Mouse (Mus musculus): ENCODE results near the gene Dcst1.

Gene Dcst1

DNA sequence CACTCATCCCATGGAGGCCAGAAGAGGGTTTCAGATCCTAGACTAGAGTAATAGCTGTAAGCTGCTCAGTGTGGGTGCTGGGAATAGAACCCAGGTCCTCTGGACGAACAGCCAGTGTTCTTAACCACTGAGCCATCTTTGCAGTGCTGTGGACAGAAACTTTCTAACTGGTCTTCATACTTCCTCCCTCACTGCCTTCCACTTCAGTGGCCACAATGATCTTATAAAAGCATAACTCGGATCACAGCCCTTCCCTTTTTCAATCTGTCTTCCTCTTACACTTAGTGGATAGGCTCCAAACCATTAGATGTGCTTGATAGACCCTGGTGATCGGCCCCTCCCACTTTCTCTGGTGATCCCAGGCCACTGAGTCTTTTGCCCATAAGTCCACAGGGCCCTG, 4.8 kb downstream of the Dcst1 start:
- no peak for DNase-seq

DNA sequence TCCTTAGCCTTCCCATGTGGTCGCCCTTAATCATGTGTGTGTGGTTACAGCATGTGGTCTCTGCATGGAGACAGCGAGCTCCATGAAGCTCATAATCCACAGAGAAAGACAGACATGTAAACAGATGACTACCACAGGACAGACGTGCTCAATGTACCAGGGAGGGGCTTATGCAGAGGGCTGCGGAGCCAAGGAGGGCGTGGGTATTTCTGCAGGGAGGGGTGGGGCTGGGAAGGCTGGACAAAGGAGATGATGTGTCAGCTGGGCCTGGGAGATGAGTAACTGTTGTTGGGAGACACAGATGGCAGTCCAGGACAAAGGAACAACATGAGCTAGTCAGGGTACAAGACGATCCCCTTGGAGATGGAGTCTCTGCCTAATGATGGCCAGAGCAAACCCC, 5.4 kb downstream of the Dcst1 start:
- no peak for DNase-seq

DNA sequence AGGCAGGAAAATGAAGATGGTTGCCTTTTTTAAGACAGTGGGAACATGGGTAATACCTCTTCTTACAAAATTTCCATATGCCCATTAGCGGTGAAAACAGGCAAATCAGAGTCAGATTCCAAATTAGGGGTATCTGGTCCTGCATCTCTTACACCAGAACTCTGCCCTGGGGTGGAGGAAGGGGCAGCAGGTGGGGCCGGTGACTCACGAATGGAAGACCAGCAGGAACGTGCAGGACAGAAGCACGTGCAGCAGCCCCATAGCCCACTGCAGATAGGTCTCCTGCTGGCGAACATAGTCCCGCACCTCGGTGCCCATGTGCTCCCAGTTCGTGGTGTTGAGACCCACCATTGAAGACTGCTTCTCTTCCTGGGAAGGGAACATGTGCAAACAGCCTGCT, 9.0 kb downstream of the Dcst1 start:
- no peak for DNase-seq

DNA sequence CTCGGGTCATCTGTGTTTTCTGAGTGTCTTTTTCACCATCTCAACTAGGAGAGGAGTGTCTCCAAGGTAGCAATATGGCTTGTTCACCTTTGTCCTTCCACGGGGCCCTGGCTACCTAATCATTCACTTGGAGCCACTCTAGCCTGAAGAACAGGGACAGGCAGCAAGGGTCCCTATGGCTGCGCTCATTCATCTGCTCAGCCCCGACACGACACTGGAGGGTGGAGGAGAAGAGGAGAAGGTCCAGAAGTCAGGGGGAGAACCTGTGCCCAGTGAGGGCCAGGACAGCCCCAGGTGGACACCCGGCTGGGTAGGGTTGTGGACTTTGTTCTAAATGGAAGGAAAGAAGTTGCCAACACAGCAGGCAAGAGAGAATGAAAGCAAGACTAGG, 9.5 kb downstream of the Dcst1 start:
- DNase-seq, result no peak

DNA sequence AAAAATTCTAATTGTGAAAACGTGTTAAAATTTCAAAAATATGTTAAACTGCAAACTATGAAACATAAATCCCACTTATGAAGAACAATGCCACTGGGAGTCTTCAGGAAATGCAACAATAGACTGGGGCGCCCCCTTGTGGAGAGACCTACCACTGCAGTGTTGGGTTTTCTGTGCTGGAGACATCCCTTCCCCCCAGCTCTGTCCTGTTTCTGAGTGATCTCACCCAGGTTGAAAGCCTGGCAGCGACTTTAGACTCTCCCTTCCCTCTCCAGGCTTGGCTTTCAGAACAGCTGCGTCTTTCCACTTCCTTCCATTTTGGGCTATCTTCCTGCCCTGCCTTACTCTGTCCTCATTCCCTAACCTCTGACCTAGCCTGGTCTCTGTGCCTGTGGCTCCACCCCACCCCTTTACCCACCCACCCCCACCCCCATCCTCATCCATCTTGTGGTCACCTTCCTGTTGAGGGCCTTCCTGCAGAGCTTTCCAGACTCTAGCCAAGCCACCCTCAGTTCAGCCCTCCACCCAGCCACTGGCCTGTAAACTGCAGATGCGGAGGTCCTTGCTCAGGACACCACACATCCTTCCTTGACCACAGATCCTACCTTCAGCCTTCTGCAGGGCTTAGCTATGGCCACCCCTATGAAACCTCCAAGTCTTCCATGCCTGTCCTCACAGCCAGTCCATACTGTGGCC, 10.1 kb downstream of the Dcst1 start:
- DNase-seq, result peak; percentile 91

- DNase-seq, result no peak
Observed at GRCm38 (mm10) chr3:89351271-89351670, 13.8 kb downstream of the Dcst1 start.

DNA sequence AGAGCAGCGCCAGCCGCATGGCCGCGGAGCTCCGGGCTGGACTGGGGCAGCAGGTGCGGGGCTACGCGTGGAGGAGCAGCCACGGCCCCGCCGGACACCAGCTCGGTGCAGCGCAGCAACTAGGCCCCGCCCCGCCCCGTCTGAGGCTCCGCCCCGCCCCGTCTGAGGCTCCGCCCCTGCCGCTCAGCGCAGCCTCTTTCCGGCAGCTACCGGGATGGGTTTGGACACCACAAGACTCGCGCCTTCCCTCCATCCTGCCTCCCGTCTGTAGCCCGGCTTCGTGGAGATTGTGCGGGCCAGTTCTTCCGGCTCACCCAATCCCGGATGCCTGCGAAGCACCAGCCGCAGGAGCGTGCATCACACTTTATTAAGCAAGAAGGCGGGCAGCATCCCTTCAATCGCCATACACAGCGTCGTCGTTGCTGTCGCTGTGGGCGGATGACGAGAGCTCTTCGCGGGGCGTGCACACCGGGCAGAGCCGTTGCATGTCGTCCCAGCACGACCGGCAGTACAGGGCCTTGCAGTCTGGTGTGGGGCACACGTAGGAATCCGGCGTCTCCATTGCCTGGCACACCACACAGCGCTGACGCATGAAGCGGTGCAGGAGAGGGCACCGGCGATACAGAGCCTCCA, 15.1 kb downstream of the Dcst1 start, which contains the start of gene Adam15:
TSS of gene Adam15 (minus strand) at position 128 of the 633 bp plus-strand sequence.
- DNase-seq, result peak; percentile 91

GRCm38 (mm10) chr3:89348911-89349868, 15.9 kb downstream of the Dcst1 start:
- no peak for DNase-seq

- DNase-seq, result no peak
Observed at GRCm38 (mm10) chr3:89347916-89348315, 17.1 kb downstream of the Dcst1 start.

- DNase-seq, result no peak
Observed at GRCm38 (mm10) chr3:89346815-89347540, 18.1 kb downstream of the Dcst1 start.

DNA sequence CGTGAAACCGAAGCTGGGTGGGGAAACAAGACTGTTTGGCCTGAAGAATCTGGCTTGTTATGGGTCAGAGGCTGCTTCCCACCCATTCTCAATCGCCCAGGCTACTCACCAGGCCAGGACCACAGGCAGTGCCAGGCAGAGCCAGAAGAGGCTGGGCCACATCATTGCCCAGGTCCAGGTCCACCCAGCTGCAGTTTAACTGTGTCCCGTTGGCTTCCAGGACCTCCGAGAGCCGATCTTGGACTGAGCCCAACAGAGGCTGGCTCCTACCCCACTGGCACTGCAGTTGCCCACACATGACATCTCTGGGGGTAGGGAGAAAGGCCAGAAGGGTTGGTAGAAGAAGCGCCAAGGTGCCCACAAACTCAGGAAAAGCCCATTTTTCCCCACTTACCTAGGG, 21.8 kb downstream of the Dcst1 start:
- DNase-seq, result no peak

DNA sequence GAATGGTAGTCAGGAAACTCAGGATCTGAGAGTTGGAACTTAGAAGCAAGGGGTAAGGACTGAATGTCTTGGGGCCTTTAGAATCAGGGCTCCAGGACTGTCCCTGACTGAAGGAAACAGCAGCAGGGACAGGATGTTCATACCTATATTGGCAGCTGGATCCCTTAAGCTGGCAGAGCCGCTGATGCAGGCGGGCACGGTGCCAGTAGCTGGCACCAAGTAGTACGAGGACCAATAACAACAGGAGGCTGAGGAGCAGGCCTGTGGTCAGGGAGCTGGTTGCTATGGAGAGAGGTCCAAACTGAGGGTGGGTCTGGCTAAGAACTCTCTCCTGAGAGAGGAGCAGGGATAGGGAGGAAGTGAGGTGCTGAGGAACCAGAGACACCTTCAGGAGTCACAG, 23.3 kb downstream of the Dcst1 start:
- DNase-seq, result no peak

GRCm38 (mm10) chr3:89340465-89340864, 24.6 kb downstream of the Dcst1 start:
- DNase-seq, result peak; percentile 86

DNA sequence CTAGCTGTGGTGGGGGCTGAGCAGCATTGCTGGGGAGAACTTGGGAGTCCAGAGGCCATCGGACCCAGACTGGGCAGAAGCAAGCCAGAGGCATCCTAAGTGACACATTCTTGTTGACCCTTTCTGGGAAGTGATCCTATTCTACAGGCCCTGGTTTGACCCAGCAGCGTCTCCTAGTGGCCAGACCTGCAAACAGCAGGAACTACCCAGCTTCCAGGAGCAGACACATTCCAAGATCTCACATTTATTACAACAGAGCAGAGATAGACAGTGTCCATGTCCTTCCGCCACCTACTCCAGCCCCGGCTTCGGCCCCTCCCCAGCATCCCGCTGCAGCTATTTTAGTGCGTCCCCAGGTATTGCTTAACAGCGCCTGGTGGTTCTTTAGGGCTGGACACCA, 25.6 kb downstream of the Dcst1 start:
- DNase-seq, result peak; percentile 84

GRCm38 (mm10) chr3:89337721-89338578, 27.1 kb downstream of the Dcst1 start, which contains the start of gene Efna4:
Efna4 (minus strand) TSS chr3:89338028.
- DNase-seq, result peak; percentile 77

DNA sequence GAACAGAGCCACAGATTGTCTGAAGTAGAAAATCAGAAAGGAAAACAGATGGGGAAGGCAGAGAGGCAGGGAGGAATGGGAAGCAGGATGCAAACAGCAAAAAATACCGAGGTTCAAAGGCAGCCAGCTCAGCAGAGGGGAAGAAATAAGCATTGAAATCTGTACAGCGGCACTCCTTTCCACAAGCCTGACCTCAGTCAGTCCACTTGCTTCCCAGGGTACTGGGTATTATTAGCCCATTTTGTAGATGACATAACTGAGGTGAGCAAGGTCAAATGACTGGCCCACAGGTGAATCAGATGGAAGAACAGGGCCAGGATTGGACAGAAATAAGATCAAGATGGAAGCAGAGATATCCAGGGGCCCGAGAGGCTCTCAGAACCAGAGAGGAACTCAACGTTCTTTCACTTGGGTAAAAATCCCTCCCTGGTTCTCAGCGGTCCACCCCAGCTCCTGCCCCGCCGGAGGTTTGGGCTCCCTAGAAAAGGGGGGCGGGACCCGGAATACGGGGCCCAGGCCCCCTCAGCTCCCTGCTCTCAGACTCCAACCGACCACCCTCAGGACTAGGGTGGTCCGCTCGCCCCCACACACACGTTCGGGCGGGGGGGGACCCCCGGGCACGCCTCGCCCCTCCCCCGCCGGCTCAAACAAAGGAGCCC, 27.9 kb downstream of the Dcst1 start:
- no peak for DNase-seq

GRCm38 (mm10) chr3:89336529-89336928, 28.5 kb downstream of the Dcst1 start:
- DNase-seq, result no peak

- DNase-seq, result no peak
Observed at GRCm38 (mm10) chr3:89333053-89333452, 32.0 kb downstream of the Dcst1 start.

GRCm38 (mm10) chr3:89332476-89332875, 32.6 kb downstream of the Dcst1 start:
- no peak for DNase-seq

DNA sequence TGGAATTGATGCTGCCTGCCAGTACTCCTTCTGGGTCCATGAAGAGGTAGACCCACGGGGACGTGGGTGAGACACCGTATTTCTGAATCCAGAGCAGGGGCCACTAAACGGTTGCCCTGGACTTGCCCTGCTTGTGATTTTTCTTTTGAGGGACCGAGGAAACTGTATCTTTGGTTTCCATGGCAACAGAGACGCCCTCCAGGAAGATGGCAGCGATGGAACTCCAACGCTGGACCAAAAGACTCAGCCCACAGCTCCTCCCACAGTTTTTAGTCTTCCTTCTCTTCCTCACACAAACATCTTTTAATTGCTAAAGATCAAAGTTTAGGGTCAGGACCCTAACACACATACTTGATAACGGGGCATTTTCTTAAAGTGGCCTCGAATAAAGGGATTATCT, 33.0 kb downstream of the Dcst1 start:
- DNase-seq, result no peak

- DNase-seq, result no peak
Observed at GRCm38 (mm10) chr3:89331561-89331960, 33.5 kb downstream of the Dcst1 start.

Data from thymus, postnatal 4 days (tissue).